Mouse (Mus musculus) limb, embryonic 11.5 days (tissue): ENCODE results near the gene Sprtn. TPM values are rescaled to one million over a fixed set of nuclear protein-coding genes. Genes with fewer than 3 reads are reported as not detected.

Experiments
- ATAC-seq: fragments of 200-750 bp; cut with Nextera tagmentation; 2 replicates; pipeline ENCODE4 v1.8.0; 2017; ENCODE audit warnings: low read depth; ENCODE audit not compliant: insufficient number of reproducible peaks, low FRiP score, low TSS enrichment
- DNase-seq: peaks from one replicate; pipeline ENCODE4 v3.0.0-alpha.2; 2015; ENCODE audit warnings: low spot score
- H3K27ac ChIP-seq: fragments of 300-500 bp; sonication (generic); replicated peaks from 2 replicates; pipeline ENCODE4 v1.5.1; 2014; ENCODE audit warnings: low read depth, mild to moderate bottlenecking, low read length
- H3K27me3 ChIP-seq: fragments of 300-500 bp; sonication (generic); 2 replicates; pipeline ENCODE4 v1.6.1; 2014; ENCODE audit warnings: mild to moderate bottlenecking, low read length, mixed read lengths; ENCODE audit not compliant: control insufficient read depth, insufficient read depth
- H3K36me3 ChIP-seq: fragments of 300-500 bp; sonication (generic); 2 replicates; pipeline ENCODE4 v1.6.1; 2014; ENCODE audit warnings: mild to moderate bottlenecking, low read length, moderate library complexity, mixed read lengths; ENCODE audit not compliant: control insufficient read depth, insufficient read depth
- H3K4me1 ChIP-seq: fragments of 300-500 bp; sonication (generic); 2 replicates; pipeline ENCODE4 v1.6.1; 2014; ENCODE audit warnings: low read length, mixed read lengths; ENCODE audit not compliant: control insufficient read depth, insufficient read depth
- H3K4me2 ChIP-seq: fragments of 300-500 bp; sonication (generic); 2 replicates; pipeline ENCODE4 v1.6.1; 2014; ENCODE audit warnings: low read depth, mild to moderate bottlenecking, moderate library complexity; ENCODE audit not compliant: severe bottlenecking
- H3K4me3 ChIP-seq: fragments of 300-500 bp; sonication (generic); 2 replicates; pipeline ENCODE4 v1.5.1; 2014; ENCODE audit warnings: low read depth, low read length
- H3K9ac ChIP-seq: fragments of 300-500 bp; sonication (generic); 2 replicates; pipeline ENCODE4 v1.6.1; 2014; ENCODE audit warnings: mild to moderate bottlenecking, low read length
- H3K9me3 ChIP-seq: fragments of 300-500 bp; sonication (generic); 2 replicates; pipeline ENCODE4 v1.6.1; 2016; ENCODE audit warnings: low read length; ENCODE audit not compliant: control insufficient read depth
- whole genome bisulfite sequencing: fragments of 180-500 bp; shearing (Covaris S2); extraction: QIAGEN DNeasy Blood & Tissue Kit; methylation state at CpG from one replicate; pipeline ENCODE4 v1.1.7; 2014; 5-methylcytosine and 5-hydroxymethylcytosine counted together
- polyA plus RNA-seq: library from polyadenylated mRNA; unstranded; fragments of >200 nt; fragmentation: Nextera tagmentation; extraction: Ambion mirVana; gene quantifications from 2 replicates; pipeline ENCODE4 v1.2.1, GENCODE M21; 2014

Gene Sprtn
- polyA plus RNA-seq, 1 experiment from 2014 or later, result 8.9 TPM

GRCm38 (mm10) chr8:124911938-124912872, 14.5 kb downstream of the Sprtn start:
- no peak overlapping the region for H3K27ac ChIP-seq

GRCm38 (mm10) chr8:124914061-124914460, 16.4 kb downstream of the Sprtn start:
- ATAC-seq, result no peak
- H3K4me3 ChIP-seq, result no peak overlapping the region
- no peak for DNase-seq
- WGBS, result 90% methylated on average over 5 of the region's 5 CpGs
- H3K4me2 ChIP-seq, result no peak overlapping the region
- no peak overlapping the region for H3K9ac ChIP-seq
- no peaks in the 10 kb centered on the region for H3K27me3 ChIP-seq
- no peaks in the 10 kb centered on the region for H3K4me1 ChIP-seq
- no peaks in the 10 kb centered on the region for H3K9me3 ChIP-seq
- H3K36me3 ChIP-seq, result peaks cover 12% of the 10 kb centered on the region
- H3K27ac ChIP-seq, result no peak overlapping the region

More at GRCm38 (mm10) chr8:124911938-124912872, 14.5 kb downstream of the Sprtn start:
- H3K4me1 ChIP-seq, result no peaks in the 10 kb centered on the region
- no peak overlapping the region for H3K9ac ChIP-seq
- 85% methylated on average over 17 of the region's 17 CpGs for WGBS
- no peaks in the 10 kb centered on the region for H3K27me3 ChIP-seq
- no peak overlapping the region for H3K4me2 ChIP-seq
- H3K4me3 ChIP-seq, result no peak overlapping the region
- no peak for ATAC-seq
- H3K36me3 ChIP-seq, result peaks cover 18% of the 10 kb centered on the region
- H3K9me3 ChIP-seq, result no peaks in the 10 kb centered on the region
- no peak for DNase-seq

GRCm38 (mm10) chr8:124917741-124918484, 20.2 kb downstream of the Sprtn start:
- Histone ChIP-seq H3K27ac (no peak overlapping the region), H3K4me2 (no peak overlapping the region), H3K27me3 (no peaks in the 10 kb centered on the region), H3K9me3 (no peaks in the 10 kb centered on the region), H3K4me1 (no peaks in the 10 kb centered on the region), H3K9ac (no peak overlapping the region), H3K4me3 (no peak overlapping the region), H3K36me3 (peaks cover 7% of the 10 kb centered on the region)
- DNase-seq (no peak), ATAC-seq (no peak)
- WGBS, result 84% methylated on average over 18 of the region's 18 CpGs

- Histone ChIP-seq H3K9me3 (no peaks in the 10 kb centered on the region), H3K9ac (no peak overlapping the region; the same call in 1 of the 2 replicates), H3K4me1 (no peaks in the 10 kb centered on the region), H3K36me3 (no peaks in the 10 kb centered on the region), H3K4me3 (no peak overlapping the region), H3K27me3 (no peaks in the 10 kb centered on the region), H3K27ac (no peak overlapping the region), H3K4me2 (no peak overlapping the region)
- ATAC-seq, result no peak
- WGBS, result 89% methylated on average over 18 of the region's 18 CpGs
- DNase-seq, result no peak
Measured at GRCm38 (mm10) chr8:124921369-124922279, 23.9 kb downstream of the Sprtn start.

- no peak overlapping the region for H3K4me2 ChIP-seq
- WGBS, result 90% methylated on average over 11 of the region's 11 CpGs
- no peaks in the 10 kb centered on the region for H3K27me3 ChIP-seq
- no peaks in the 10 kb centered on the region for H3K36me3 ChIP-seq
- H3K4me1 ChIP-seq, result no peaks in the 10 kb centered on the region
- DNase-seq (no peak), ATAC-seq (no peak)
- H3K9me3 ChIP-seq, result no peaks in the 10 kb centered on the region
- H3K27ac ChIP-seq, result no peak overlapping the region
- H3K9ac ChIP-seq, result no peak overlapping the region
- no peak overlapping the region for H3K4me3 ChIP-seq
Measured at GRCm38 (mm10) chr8:124922490-124923089, 24.9 kb downstream of the Sprtn start.

- 88% methylated on average over 15 of the region's 15 CpGs for WGBS
- Histone ChIP-seq H3K36me3 (no peaks in the 10 kb centered on the region), H3K27ac (no peak overlapping the region), H3K4me1 (no peaks in the 10 kb centered on the region), H3K4me3 (no peak overlapping the region), H3K9ac (no peak overlapping the region), H3K27me3 (no peaks in the 10 kb centered on the region), H3K9me3 (no peaks in the 10 kb centered on the region), H3K4me2 (no peak overlapping the region)
- ATAC-seq, result no peak
- no peak for DNase-seq
Measured at GRCm38 (mm10) chr8:124923971-124924652, 26.4 kb downstream of the Sprtn start.

- Histone ChIP-seq H3K27ac (no peak overlapping the region), H3K9ac (no peak overlapping the region), H3K9me3 (no peaks in the 10 kb centered on the region), H3K4me2 (no peak overlapping the region), H3K36me3 (no peaks in the 10 kb centered on the region), H3K4me1 (no peaks in the 10 kb centered on the region), H3K4me3 (no peak overlapping the region), H3K27me3 (no peaks in the 10 kb centered on the region)
- DNase-seq, result no peak
- WGBS, result 83% methylated on average over 14 of the region's 14 CpGs
- no peak for ATAC-seq
Measured at GRCm38 (mm10) chr8:124925544-124926266, 28.0 kb downstream of the Sprtn start.
